Mouse (Mus musculus): Measurements from ENCODE around the gene Cenpp. TPM values are rescaled to one million over a fixed set of nuclear protein-coding genes. Genes with fewer than 3 reads are reported as not detected.
"Not testable (repeated sequence)": the region's sequence is repeated elsewhere in the genome, so short reads cannot be mapped to it uniquely, and the experiment has no call there.

Gene Cenpp
- polyA plus RNA-seq, 1 experiment from 2014 or later, result 38.6 TPM

- no peak overlapping the region for H3K4me2 ChIP-seq (ENCODE audit: low read depth, severe bottlenecking)
- H3K27ac ChIP-seq (replicated peaks; ENCODE audit: low read depth, low read length), result no peak overlapping the region
- H3K4me1 ChIP-seq (ENCODE audit: control insufficient read depth, insufficient read depth, low read length), result no peaks in the 10 kb centered on the region
- ATAC-seq (ENCODE audit: insufficient number of reproducible peaks, low FRiP score, low TSS enrichment, low read depth) (no peak), DNase-seq (ENCODE audit: low spot score) (no peak)
- no peak overlapping the region for H3K9ac ChIP-seq (ENCODE audit: low read length)
- no peaks in the 10 kb centered on the region for H3K9me3 ChIP-seq (ENCODE audit: control insufficient read depth, low read length)
- no peaks in the 10 kb centered on the region for H3K36me3 ChIP-seq (ENCODE audit: control insufficient read depth, insufficient read depth, low read length)
- H3K27me3 ChIP-seq (ENCODE audit: control insufficient read depth, insufficient read depth, low read length), result no peaks in the 10 kb centered on the region
- H3K4me3 ChIP-seq (ENCODE audit: low read depth, low read length), result no peak overlapping the region
These were observed 24.4 kb downstream of the Cenpp start for GRCm38 (mm10) chr13:49628167-49628566.

GRCm38 (mm10) chr13:49623216-49623615, 29.4 kb downstream of the Cenpp start:
- H3K9ac ChIP-seq (ENCODE audit: low read length), result no peak overlapping the region
- no peak overlapping the region for H3K4me2 ChIP-seq (ENCODE audit: low read depth, severe bottlenecking)
- no peak overlapping the region for H3K4me3 ChIP-seq (ENCODE audit: low read depth, low read length)
- no peaks in the 10 kb centered on the region for H3K4me1 ChIP-seq (ENCODE audit: control insufficient read depth, insufficient read depth, low read length)
- no peak overlapping the region for H3K27ac ChIP-seq (replicated peaks; ENCODE audit: low read depth, low read length)
- H3K9me3 ChIP-seq (ENCODE audit: control insufficient read depth, low read length), result no peaks in the 10 kb centered on the region
- no peaks in the 10 kb centered on the region for H3K36me3 ChIP-seq (ENCODE audit: control insufficient read depth, insufficient read depth, low read length)
- DNase-seq (ENCODE audit: low spot score) (no peak), ATAC-seq (ENCODE audit: insufficient number of reproducible peaks, low FRiP score, low TSS enrichment, low read depth) (no peak)
- no peaks in the 10 kb centered on the region for H3K27me3 ChIP-seq (ENCODE audit: control insufficient read depth, insufficient read depth, low read length)
- WGBS, result 93% methylated on average over 1 of the region's 1 CpGs

- Histone ChIP-seq H3K4me3 (ENCODE audit: low read depth, low read length) (no peak overlapping the region), H3K36me3 (ENCODE audit: control insufficient read depth, insufficient read depth, low read length) (no peaks in the 10 kb centered on the region), H3K9ac (ENCODE audit: low read length) (no peak overlapping the region), H3K4me1 (ENCODE audit: control insufficient read depth, insufficient read depth, low read length) (no peaks in the 10 kb centered on the region), H3K9me3 (ENCODE audit: control insufficient read depth, low read length) (no peaks in the 10 kb centered on the region), H3K4me2 (ENCODE audit: low read depth, severe bottlenecking) (no peak overlapping the region), H3K27me3 (ENCODE audit: control insufficient read depth, insufficient read depth, low read length) (no peaks in the 10 kb centered on the region), H3K27ac (replicated peaks; ENCODE audit: low read depth, low read length) (no peak overlapping the region)
- no peak for DNase-seq (ENCODE audit: low spot score)
- ATAC-seq (ENCODE audit: insufficient number of reproducible peaks, low FRiP score, low TSS enrichment, low read depth), result no peak
These were observed 34.2 kb downstream of the Cenpp start for GRCm38 (mm10) chr13:49618365-49618764.

GRCm38 (mm10) chr13:49617021-49617420, 35.6 kb downstream of the Cenpp start:
- WGBS, result 89% methylated on average over 3 of the region's 3 CpGs
- DNase-seq (ENCODE audit: low spot score) (no peak), ATAC-seq (ENCODE audit: insufficient number of reproducible peaks, low FRiP score, low TSS enrichment, low read depth) (no peak)
- no peaks in the 10 kb centered on the region for H3K9me3 ChIP-seq (ENCODE audit: control insufficient read depth, low read length)
- H3K36me3 ChIP-seq (ENCODE audit: control insufficient read depth, insufficient read depth, low read length), result no peaks in the 10 kb centered on the region
- H3K27ac ChIP-seq (replicated peaks; ENCODE audit: low read depth, low read length), result no peak overlapping the region
- no peaks in the 10 kb centered on the region for H3K27me3 ChIP-seq (ENCODE audit: control insufficient read depth, insufficient read depth, low read length)
- H3K4me1 ChIP-seq (ENCODE audit: control insufficient read depth, insufficient read depth, low read length), result no peaks in the 10 kb centered on the region
- no peak overlapping the region for H3K9ac ChIP-seq (ENCODE audit: low read length)
- no peak overlapping the region for H3K4me2 ChIP-seq (ENCODE audit: low read depth, severe bottlenecking)
- no peak overlapping the region for H3K4me3 ChIP-seq (ENCODE audit: low read depth, low read length)

- DNase-seq (ENCODE audit: low spot score) (no peak), ATAC-seq (ENCODE audit: insufficient number of reproducible peaks, low FRiP score, low TSS enrichment, low read depth) (no peak)
These were observed 43.8 kb downstream of the Cenpp start for GRCm38 (mm10) chr13:49608589-49609322.

GRCm38 (mm10) chr13:49607714-49608113, 44.9 kb downstream of the Cenpp start, which contains the start of gene Ogn:
Ogn (plus strand) TSS chr13:49608046.
- Histone ChIP-seq H3K9ac (ENCODE audit: low read length) (no peak within 1 kb of the TSS), H3K4me2 (ENCODE audit: low read depth, severe bottlenecking) (no peak within 1 kb of the TSS), H3K36me3 (ENCODE audit: control insufficient read depth, insufficient read depth, low read length) (no peaks in the 10 kb centered on the region), H3K4me3 (ENCODE audit: low read depth, low read length) (no peak within 1 kb of the TSS), H3K9me3 (ENCODE audit: control insufficient read depth, low read length) (no peaks in the 10 kb centered on the region), H3K27ac (replicated peaks; ENCODE audit: low read depth, low read length) (no peak within 1 kb of the TSS), H3K4me1 (ENCODE audit: control insufficient read depth, insufficient read depth, low read length) (no peaks in the 10 kb centered on the region), H3K27me3 (ENCODE audit: control insufficient read depth, insufficient read depth, low read length) (no peaks in the 10 kb centered on the region)
- WGBS, result 75% methylated on average over 4 of the region's 4 CpGs
- DNase-seq (ENCODE audit: low spot score) (no peak), ATAC-seq (ENCODE audit: insufficient number of reproducible peaks, low FRiP score, low TSS enrichment, low read depth) (no peak)

More at GRCm38 (mm10) chr13:49608589-49609322, 43.8 kb downstream of the Cenpp start:
- Histone ChIP-seq H3K4me2 (ENCODE audit: low read depth, severe bottlenecking) (no peak overlapping the region), H3K4me1 (ENCODE audit: control insufficient read depth, insufficient read depth, low read length) (no peaks in the 10 kb centered on the region), H3K27ac (replicated peaks; ENCODE audit: low read depth, low read length) (no peak overlapping the region), H3K27me3 (ENCODE audit: control insufficient read depth, insufficient read depth, low read length) (no peaks in the 10 kb centered on the region), H3K9ac (ENCODE audit: low read length) (no peak overlapping the region), H3K36me3 (ENCODE audit: control insufficient read depth, insufficient read depth, low read length) (no peaks in the 10 kb centered on the region), H3K9me3 (ENCODE audit: control insufficient read depth, low read length) (no peaks in the 10 kb centered on the region), H3K4me3 (ENCODE audit: low read depth, low read length) (no peak overlapping the region)
- WGBS, result 78% methylated on average over 4 of the region's 4 CpGs

- Histone ChIP-seq H3K27ac (replicated peaks; ENCODE audit: low read depth, low read length) (no peak overlapping the region), H3K4me1 (ENCODE audit: control insufficient read depth, insufficient read depth, low read length) (no peaks in the 10 kb centered on the region), H3K9me3 (ENCODE audit: control insufficient read depth, low read length) (no peaks in the 10 kb centered on the region), H3K9ac (ENCODE audit: low read length) (no peak overlapping the region), H3K4me2 (ENCODE audit: low read depth, severe bottlenecking) (no peak overlapping the region), H3K27me3 (ENCODE audit: control insufficient read depth, insufficient read depth, low read length) (no peaks in the 10 kb centered on the region), H3K4me3 (ENCODE audit: low read depth, low read length) (no peak overlapping the region), H3K36me3 (ENCODE audit: control insufficient read depth, insufficient read depth, low read length) (no peaks in the 10 kb centered on the region)
- no peak for DNase-seq (ENCODE audit: low spot score)
- no peak for ATAC-seq (ENCODE audit: insufficient number of reproducible peaks, low FRiP score, low TSS enrichment, low read depth)
These were observed 49.0 kb downstream of the Cenpp start for GRCm38 (mm10) chr13:49603603-49604002.

GRCm38 (mm10) chr13:49602541-49602940, 50.0 kb downstream of the Cenpp start:
- H3K4me1 ChIP-seq (ENCODE audit: control insufficient read depth, insufficient read depth, low read length); H3K36me3 ChIP-seq (ENCODE audit: control insufficient read depth, insufficient read depth, low read length): not testable (repeated sequence)

GRCm38 (mm10) chr13:49586062-49586461, 66.5 kb downstream of the Cenpp start:
- WGBS, result 97% methylated on average over 6 of the region's 6 CpGs
- Histone ChIP-seq H3K4me2 (ENCODE audit: low read depth, severe bottlenecking) (no peak overlapping the region), H3K4me1 (ENCODE audit: control insufficient read depth, insufficient read depth, low read length) (0 out of 2 replicates have a peak, but pooled peaks cover 4% of the 10 kb centered on the region), H3K27ac (replicated peaks; ENCODE audit: low read depth, low read length) (no peak overlapping the region), H3K27me3 (ENCODE audit: control insufficient read depth, insufficient read depth, low read length) (no peaks in the 10 kb centered on the region), H3K36me3 (ENCODE audit: control insufficient read depth, insufficient read depth, low read length) (no peaks in the 10 kb centered on the region), H3K9me3 (ENCODE audit: control insufficient read depth, low read length) (no peaks in the 10 kb centered on the region), H3K9ac (ENCODE audit: low read length) (no peak overlapping the region), H3K4me3 (ENCODE audit: low read depth, low read length) (no peak overlapping the region)
- DNase-seq (ENCODE audit: low spot score), result no peak
- no peak for ATAC-seq (ENCODE audit: insufficient number of reproducible peaks, low FRiP score, low TSS enrichment, low read depth)

More at GRCm38 (mm10) chr13:49602541-49602940, 50.0 kb downstream of the Cenpp start:
- not testable (repeated sequence) for ATAC-seq (ENCODE audit: insufficient number of reproducible peaks, low FRiP score, low TSS enrichment, low read depth); H3K4me3 ChIP-seq (ENCODE audit: low read depth, low read length); H3K9me3 ChIP-seq (ENCODE audit: control insufficient read depth, low read length); H3K27me3 ChIP-seq (ENCODE audit: control insufficient read depth, insufficient read depth, low read length); H3K4me2 ChIP-seq (ENCODE audit: low read depth, severe bottlenecking); DNase-seq (ENCODE audit: low spot score); H3K9ac ChIP-seq (ENCODE audit: low read length); H3K27ac ChIP-seq (replicated peaks; ENCODE audit: low read depth, low read length)
- 90% methylated on average over 2 of the region's 2 CpGs for WGBS
